Mouse (Mus musculus): ENCODE results near the gene Efhc1. TPM values are rescaled to one million over a fixed set of nuclear protein-coding genes. Genes with fewer than 3 reads are reported as not detected.

Gene Efhc1
- total and polyA plus RNA-seq, 3 experiments, result not detected

GRCm38 (mm10) chr1:20997881-20998389 is 46.5 kb downstream of the Efhc1 start:
- Histone ChIP-seq H3K36me3 (replicated peaks in 1 of 2; ENCODE audit: control insufficient read depth in 1 of 2, insufficient read depth in 1 of 2, low read length in 1 of 2) (peaks cover 21 to 58% of the 10 kb centered on the region in 2 experiments), H3K4me3 (replicated peaks in 1 of 3; ENCODE audit: low read depth in 2 of 3, low read length in 2 of 3, poor library complexity in 1 of 3) (no peak overlapping the region), H3K4me2 (ENCODE audit: insufficient read depth, low read depth, poor library complexity, severe bottlenecking) (no peak overlapping the region), H3K27ac (ENCODE audit: insufficient read depth, low read depth) (no peak overlapping the region), H3K4me1 (ENCODE audit: control insufficient read depth in 1 of 2, insufficient read depth in 2 of 2) (peaks cover 0 to 26% of the 10 kb centered on the region in 2 experiments; a peak in 3 of 4 replicates), H3K9ac (ENCODE audit: insufficient read depth, low read depth) (no peak overlapping the region), H3K9me3 (replicated peaks; ENCODE audit: low read length) (no peaks in the 10 kb centered on the region), H3K27me3 (replicated peaks) (no peaks in the 10 kb centered on the region), H3K79me2 (replicated peaks; ENCODE audit: control insufficient read depth, extremely low read depth, insufficient read depth, poor library complexity, severe bottlenecking) (no peaks in the 10 kb centered on the region; the same call in 1 of the 2 replicates)
- TF ChIP-seq EP300 (IDR thresholded peaks at IDR 0.05; ENCODE audit: low read length) (no peak), BHLHE40 (IDR thresholded peaks at IDR 0.05; ENCODE audit: low read depth, low read length) (no peak), JUN (IDR thresholded peaks at IDR 0.05; ENCODE audit: insufficient read depth, low read depth, low read length) (no peak), ZNF384 (IDR thresholded peaks at IDR 0.05; ENCODE audit: low read depth, low read length) (no peak), MYC (IDR thresholded peaks at IDR 0.05; ENCODE audit: low read depth, low read length) (no peak), RCOR1 (conservative IDR thresholded peaks at IDR 0.05; ENCODE audit: low read depth, low read length) (no peak), ZC3H11A (IDR thresholded peaks at IDR 0.05; ENCODE audit: low read depth, low read length) (no peak), TBP (conservative IDR thresholded peaks at IDR 0.05; ENCODE audit: low read depth, low read length) (no peak), USF2 (conservative IDR thresholded peaks at IDR 0.05; ENCODE audit: low read depth, low read length) (no peak), MAZ (IDR thresholded peaks at IDR 0.05; ENCODE audit: low read depth, low read length) (no peak), UBTF (IDR thresholded peaks at IDR 0.05; ENCODE audit: low read depth, low read length) (no peak), E2F4 (IDR thresholded peaks at IDR 0.05; ENCODE audit: insufficient replicate concordance, low read depth, low read length) (no peak), HCFC1 (IDR thresholded peaks at IDR 0.05; ENCODE audit: low read depth, low read length) (no peak), POLR2AphosphoS2 (IDR thresholded peaks at IDR 0.05; ENCODE audit: low read depth, low read length) (no peak)
- DNase-seq (ENCODE audit: extremely low read depth), result no peak
- dilution Hi-C loops (cut with MboI; ENCODE audit: extremely low pct_ligation_motif_present, extremely low pct_unique_long_range_greater_than_20kb, low sequenced_read_pairs), result no loop called here
- in situ Hi-C loops (cut with MboI; ENCODE audit: low pct_ligation_motif_present, low pct_unique_long_range_greater_than_20kb, low sequenced_read_pairs), result no loop called here

GRCm38 (mm10) chr1:21002246-21003142 is 51.1 kb downstream of the Efhc1 start:
- H3K9me3 ChIP-seq (replicated peaks; ENCODE audit: low read length), result no peaks in the 10 kb centered on the region
- H3K4me1 ChIP-seq (ENCODE audit: control insufficient read depth in 1 of 2, insufficient read depth in 2 of 2), result peaks cover 0 to 22% of the 10 kb centered on the region in 2 experiments; a peak in 2 of 4 replicates
- no peaks in the 10 kb centered on the region for H3K27me3 ChIP-seq (replicated peaks)
- dilution Hi-C loops (cut with MboI; ENCODE audit: extremely low pct_ligation_motif_present, extremely low pct_unique_long_range_greater_than_20kb, low sequenced_read_pairs) (no loop called here), in situ Hi-C loops (cut with MboI; ENCODE audit: low pct_ligation_motif_present, low pct_unique_long_range_greater_than_20kb, low sequenced_read_pairs) (no loop called here)
- H3K9ac ChIP-seq (ENCODE audit: insufficient read depth, low read depth), result no peak overlapping the region
- DNase-seq (ENCODE audit: extremely low read depth), result no peak
- no peak overlapping the region for H3K27ac ChIP-seq (ENCODE audit: insufficient read depth, low read depth)
- no peaks in the 10 kb centered on the region; the same call in 1 of the 2 replicates for H3K79me2 ChIP-seq (replicated peaks; ENCODE audit: control insufficient read depth, extremely low read depth, insufficient read depth, poor library complexity, severe bottlenecking)
- peaks cover 38 to 96% of the 10 kb centered on the region in 2 experiments for H3K36me3 ChIP-seq (replicated peaks in 1 of 2; ENCODE audit: control insufficient read depth in 1 of 2, insufficient read depth in 1 of 2, low read length in 1 of 2)
- no peak overlapping the region for H3K4me3 ChIP-seq (replicated peaks in 1 of 3; ENCODE audit: low read depth in 2 of 3, low read length in 2 of 3, poor library complexity in 1 of 3)
- TF ChIP-seq RCOR1 (conservative IDR thresholded peaks at IDR 0.05; ENCODE audit: low read depth, low read length), result no peak
- no peak for TF ChIP-seq NELFE (IDR thresholded peaks at IDR 0.05; ENCODE audit: low read depth, low read length)
- no peak for TF ChIP-seq USF2 (conservative IDR thresholded peaks at IDR 0.05; ENCODE audit: low read depth, low read length)
- TF ChIP-seq MYC (IDR thresholded peaks at IDR 0.05; ENCODE audit: low read depth, low read length), result no peak
- H3K4me2 ChIP-seq (ENCODE audit: insufficient read depth, low read depth, poor library complexity, severe bottlenecking), result no peak overlapping the region
